Mouse (Mus musculus): ENCODE data around the gene Rnf182. TPM values are rescaled to one million over a fixed set of nuclear protein-coding genes. Genes with fewer than 3 reads are reported as not detected.

Rnf182 gene
- polyA plus RNA-seq, 1 experiment from 2014 or later = 32.8 TPM

GRCm38 (mm10) chr13:43616551-43616950, 1.0 kb downstream of the Rnf182 start:
- ATAC-seq (replicated peaks) = no peak

GRCm38 (mm10) chr13:43619550-43620175, 4.2 kb downstream of the Rnf182 start:
- Histone ChIP-seq H3K27ac (no peak overlapping the region), H3K9me3 (no peaks in the 10 kb centered on the region), H3K4me1 (peaks cover 24% of the 10 kb centered on the region), H3K4me2 (no peak overlapping the region), H3K27me3 (replicated peaks) (no peaks in the 10 kb centered on the region), H3K9ac (no peak overlapping the region), H3K4me3 (no peak overlapping the region), H3K36me3 (replicated peaks) (no peaks in the 10 kb centered on the region)
- no peak for ATAC-seq (replicated peaks)
- WGBS = 69% methylated on average over 4 of the region's 4 CpGs

More at GRCm38 (mm10) chr13:43616551-43616950, 1.0 kb downstream of the Rnf182 start:
- 12% methylated on average over 6 of the region's 6 CpGs for WGBS
- Histone ChIP-seq H3K4me1 (peaks cover 24% of the 10 kb centered on the region), H3K4me2 (peak overlapping the region; percentile 52), H3K9me3 (no peaks in the 10 kb centered on the region), H3K36me3 (replicated peaks) (no peaks in the 10 kb centered on the region), H3K27me3 (replicated peaks) (no peaks in the 10 kb centered on the region), H3K9ac (peak overlapping the region; percentile 63; the same call in 1 of the 2 replicates), H3K27ac (no peak overlapping the region), H3K4me3 (peak overlapping the region; percentile 58)

GRCm38 (mm10) chr13:43627922-43628321, 12.4 kb downstream of the Rnf182 start:
- Histone ChIP-seq H3K4me2 (no peak overlapping the region), H3K9me3 (no peaks in the 10 kb centered on the region), H3K36me3 (replicated peaks) (no peaks in the 10 kb centered on the region), H3K27me3 (replicated peaks) (no peaks in the 10 kb centered on the region), H3K9ac (no peak overlapping the region), H3K4me1 (no peaks in the 10 kb centered on the region), H3K4me3 (no peak overlapping the region), H3K27ac (no peak overlapping the region)
- no peak for ATAC-seq (replicated peaks)
- WGBS = 81% methylated on average over 5 of the region's 5 CpGs

GRCm38 (mm10) chr13:43629785-43630184, 14.3 kb downstream of the Rnf182 start:
- H3K4me2 ChIP-seq = no peak overlapping the region
- no peak overlapping the region for H3K4me3 ChIP-seq
- no peak overlapping the region for H3K27ac ChIP-seq
- ATAC-seq (replicated peaks) = no peak
- 91% methylated on average over 7 of the region's 7 CpGs for WGBS
- H3K4me1 ChIP-seq = no peaks in the 10 kb centered on the region
- no peaks in the 10 kb centered on the region for H3K36me3 ChIP-seq (replicated peaks)
- H3K9ac ChIP-seq = no peak overlapping the region
- no peaks in the 10 kb centered on the region for H3K27me3 ChIP-seq (replicated peaks)
- H3K9me3 ChIP-seq = no peaks in the 10 kb centered on the region

- Histone ChIP-seq H3K9me3 (no peaks in the 10 kb centered on the region), H3K4me1 (no peaks in the 10 kb centered on the region)
- WGBS = 96% methylated on average over 6 of the region's 6 CpGs
Measured at GRCm38 (mm10) chr13:43631266-43631665, 15.8 kb downstream of the Rnf182 start.

GRCm38 (mm10) chr13:43633024-43633423, 17.5 kb downstream of the Rnf182 start:
- Histone ChIP-seq H3K9me3 (no peaks in the 10 kb centered on the region), H3K4me2 (no peak overlapping the region), H3K27ac (no peak overlapping the region), H3K36me3 (replicated peaks) (no peaks in the 10 kb centered on the region), H3K4me3 (no peak overlapping the region), H3K27me3 (replicated peaks) (no peaks in the 10 kb centered on the region), H3K4me1 (no peaks in the 10 kb centered on the region), H3K9ac (no peak overlapping the region)
- no peak for ATAC-seq (replicated peaks)
- 92% methylated on average over 4 of the region's 4 CpGs for WGBS

More at GRCm38 (mm10) chr13:43631266-43631665, 15.8 kb downstream of the Rnf182 start:
- H3K4me3 ChIP-seq = no peak overlapping the region
- no peaks in the 10 kb centered on the region for H3K36me3 ChIP-seq (replicated peaks)
- H3K27me3 ChIP-seq (replicated peaks) = no peaks in the 10 kb centered on the region
- H3K9ac ChIP-seq = no peak overlapping the region
- no peak overlapping the region for H3K27ac ChIP-seq
- ATAC-seq (replicated peaks) = no peak
- no peak overlapping the region for H3K4me2 ChIP-seq

GRCm38 (mm10) chr13:43637720-43638119, 22.2 kb downstream of the Rnf182 start:
- no peaks in the 10 kb centered on the region for H3K4me1 ChIP-seq
- no peaks in the 10 kb centered on the region for H3K36me3 ChIP-seq (replicated peaks)
- WGBS = 74% methylated on average over 7 of the region's 7 CpGs
- ATAC-seq (replicated peaks) = no peak
- no peak overlapping the region for H3K27ac ChIP-seq
- H3K9me3 ChIP-seq = no peaks in the 10 kb centered on the region
- H3K4me2 ChIP-seq = no peak overlapping the region
- H3K27me3 ChIP-seq (replicated peaks) = no peaks in the 10 kb centered on the region
- no peak overlapping the region for H3K9ac ChIP-seq
- no peak overlapping the region for H3K4me3 ChIP-seq

GRCm38 (mm10) chr13:43644991-43645390, 29.5 kb downstream of the Rnf182 start:
- H3K27me3 ChIP-seq (replicated peaks) = no peaks in the 10 kb centered on the region
- WGBS = 28% methylated on average over 1 of the region's 1 CpGs
- H3K4me1 ChIP-seq = peaks cover 11% of the 10 kb centered on the region
- H3K4me3 ChIP-seq = no peak overlapping the region
- H3K36me3 ChIP-seq (replicated peaks) = no peaks in the 10 kb centered on the region
- H3K4me2 ChIP-seq = no peak overlapping the region
- ATAC-seq (replicated peaks) = no peak
- no peaks in the 10 kb centered on the region for H3K9me3 ChIP-seq
- no peak overlapping the region for H3K9ac ChIP-seq
- no peak overlapping the region for H3K27ac ChIP-seq

GRCm38 (mm10) chr13:43648556-43648955, 33.0 kb downstream of the Rnf182 start:
- Histone ChIP-seq H3K4me2 (no peak overlapping the region), H3K27ac (peak overlapping the region; percentile 35), H3K9me3 (no peaks in the 10 kb centered on the region), H3K27me3 (replicated peaks) (no peaks in the 10 kb centered on the region), H3K36me3 (replicated peaks) (no peaks in the 10 kb centered on the region), H3K4me1 (peaks cover 16% of the 10 kb centered on the region), H3K9ac (no peak overlapping the region), H3K4me3 (no peak overlapping the region)
- peak; percentile 48; the same call in 1 of the 2 replicates for ATAC-seq (replicated peaks)
- 28% methylated on average over 6 of the region's 6 CpGs for WGBS

- Histone ChIP-seq H3K4me3 (no peak overlapping the region), H3K4me1 (peaks cover 17% of the 10 kb centered on the region), H3K27ac (no peak overlapping the region), H3K9me3 (no peaks in the 10 kb centered on the region), H3K36me3 (replicated peaks) (no peaks in the 10 kb centered on the region), H3K27me3 (replicated peaks) (no peaks in the 10 kb centered on the region), H3K4me2 (no peak overlapping the region), H3K9ac (no peak overlapping the region)
- WGBS = 78% methylated on average over 3 of the region's 3 CpGs
- ATAC-seq (replicated peaks) = no peak
Measured at GRCm38 (mm10) chr13:43651277-43651676, 35.8 kb downstream of the Rnf182 start.

GRCm38 (mm10) chr13:43654091-43654490, 38.6 kb downstream of the Rnf182 start:
- Histone ChIP-seq H3K36me3 (replicated peaks) (no peaks in the 10 kb centered on the region), H3K27me3 (replicated peaks) (no peaks in the 10 kb centered on the region), H3K4me2 (no peak overlapping the region), H3K9ac (no peak overlapping the region), H3K4me1 (peaks cover 10% of the 10 kb centered on the region), H3K4me3 (no peak overlapping the region), H3K27ac (no peak overlapping the region), H3K9me3 (no peaks in the 10 kb centered on the region)
- ATAC-seq (replicated peaks) = no peak
- WGBS = 81% methylated on average over 6 of the region's 6 CpGs

GRCm38 (mm10) chr13:43663225-43663624, 47.7 kb downstream of the Rnf182 start:
- ATAC-seq (replicated peaks) = no peak
- no peaks in the 10 kb centered on the region for H3K4me1 ChIP-seq
- H3K9ac ChIP-seq = no peak overlapping the region
- H3K4me3 ChIP-seq = no peak overlapping the region
- WGBS = 93% methylated on average over 4 of the region's 4 CpGs
- no peaks in the 10 kb centered on the region for H3K9me3 ChIP-seq
- no peaks in the 10 kb centered on the region for H3K27me3 ChIP-seq (replicated peaks)
- H3K27ac ChIP-seq = no peak overlapping the region
- H3K36me3 ChIP-seq (replicated peaks) = no peaks in the 10 kb centered on the region
- H3K4me2 ChIP-seq = no peak overlapping the region

- no peak overlapping the region for H3K27ac ChIP-seq
- H3K4me2 ChIP-seq = no peak overlapping the region
- no peak for ATAC-seq (replicated peaks)
- no peak overlapping the region for H3K9ac ChIP-seq
- no peaks in the 10 kb centered on the region for H3K36me3 ChIP-seq (replicated peaks)
- H3K4me3 ChIP-seq = no peak overlapping the region
- H3K27me3 ChIP-seq (replicated peaks) = no peaks in the 10 kb centered on the region
- 81% methylated on average over 12 of the region's 12 CpGs for WGBS
- H3K4me1 ChIP-seq = no peaks in the 10 kb centered on the region
- H3K9me3 ChIP-seq = no peaks in the 10 kb centered on the region
Measured at GRCm38 (mm10) chr13:43666130-43666529, 50.6 kb downstream of the Rnf182 start.
